ENCODE assay signal across 7 mouse cellular contexts in the genomic region with DNA sequence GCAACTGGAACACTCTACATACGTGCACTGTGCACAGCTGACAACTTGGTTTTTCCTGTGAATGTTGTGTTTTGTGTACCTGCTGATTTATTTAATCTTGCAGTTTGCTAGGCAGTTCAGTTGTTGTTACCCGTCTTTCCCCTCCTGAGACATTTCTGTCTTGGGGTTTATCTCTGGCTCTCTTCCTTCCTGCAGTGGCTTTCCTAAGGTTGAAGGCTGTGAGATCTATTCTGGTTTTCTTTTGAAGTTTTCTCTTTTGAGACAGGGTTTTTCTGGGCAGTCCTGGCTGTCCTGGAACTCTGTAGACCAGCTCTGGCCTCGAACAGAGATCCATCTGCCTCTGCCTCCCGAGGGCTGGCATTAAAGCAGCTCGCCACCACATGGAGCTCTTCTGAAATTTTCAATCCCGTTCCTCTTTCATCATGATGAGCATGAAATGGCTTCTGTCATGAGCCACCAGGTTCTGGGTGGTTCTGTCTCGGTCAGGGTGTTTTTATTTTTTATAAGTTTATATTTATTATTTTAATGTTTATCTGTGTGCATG. TPM values are rescaled to one million over a fixed set of nuclear protein-coding genes. Genes with fewer than 3 reads are reported as not detected.
DNase-seq lines count a peak whose midpoint lies in the region; ATAC-seq and TF ChIP-seq lines count a peak whose summit lies in the region.

No protein-coding gene starts in this region.

- TF ChIP-seq POLR2A in lung, adult 2 months (IDR thresholded peaks at IDR 0.05; ENCODE audit: borderline replicate concordance, extremely low read depth, low read depth, low read length) = no peak

- H3K9ac ChIP-seq in forebrain, embryonic 12.5 days = peak overlapping the region; percentile 100; the same call in 1 of the 2 replicates
- H3K9ac ChIP-seq in neural tube, embryonic 15.5 days (replicated peaks) = no peak overlapping the region

- peak overlapping the region; percentile 81 for H3K27ac ChIP-seq in forebrain, embryonic 12.5 days
- H3K27ac ChIP-seq in limb, embryonic 10.5 days = peak overlapping the region; percentile 100
- H3K27ac ChIP-seq in neural tube, embryonic 15.5 days (replicated peaks) = peak overlapping the region; percentile 20; the same call in 1 of the 2 replicates

- no peak for TF ChIP-seq CTCF in lung, adult 2 months (IDR thresholded peaks at IDR 0.05; ENCODE audit: insufficient read depth, low read length)

- 0 out of 2 replicates have a peak, but pooled peaks cover 4% of the 10 kb centered on the region for H3K36me3 ChIP-seq in forebrain, embryonic 12.5 days (replicated peaks)
- H3K36me3 ChIP-seq in limb, embryonic 10.5 days = peaks cover 12% of the 10 kb centered on the region
- no peaks in the 10 kb centered on the region for H3K36me3 ChIP-seq in neural tube, embryonic 15.5 days

- DNase-seq in lung, adult 2 months = peak; percentile 4
- DNase-seq in lung, postnatal 36 days = no peak
- DNase-seq in limb, embryonic 10.5 days (ENCODE audit: low spot score) = no peak
- no peak for DNase-seq in ovary, postnatal 10 days (ENCODE audit: low spot score)
- no peak for DNase-seq in cerebellum, postnatal 36 days

- peak overlapping the region; percentile 98 for H3K4me2 ChIP-seq in forebrain, embryonic 12.5 days
- peak overlapping the region; percentile 95 for H3K4me2 ChIP-seq in neural tube, embryonic 15.5 days

- no peak for ATAC-seq in forebrain, embryonic 12.5 days (ENCODE audit: low FRiP score)
- ATAC-seq in neural tube, embryonic 15.5 days (ENCODE audit: low FRiP score) = no peak

- H3K27me3 ChIP-seq in forebrain, embryonic 12.5 days = no peaks in the 10 kb centered on the region
- no peaks in the 10 kb centered on the region for H3K27me3 ChIP-seq in limb, embryonic 10.5 days (ENCODE audit: low read depth, poor library complexity, severe bottlenecking)
- no peaks in the 10 kb centered on the region for H3K27me3 ChIP-seq in neural tube, embryonic 15.5 days (replicated peaks)

- no peaks in the 10 kb centered on the region for H3K9me3 ChIP-seq in forebrain, embryonic 12.5 days
- H3K9me3 ChIP-seq in limb, embryonic 10.5 days (replicated peaks) = no peaks in the 10 kb centered on the region
- no peaks in the 10 kb centered on the region for H3K9me3 ChIP-seq in neural tube, embryonic 15.5 days (replicated peaks)

- H3K4me3 ChIP-seq in lung, adult 2 months (replicated peaks; ENCODE audit: extremely low read depth, low read depth, low read length) = no peak overlapping the region
- no peak overlapping the region for H3K4me3 ChIP-seq in forebrain, embryonic 12.5 days (replicated peaks)
- H3K4me3 ChIP-seq in limb, embryonic 10.5 days = no peak overlapping the region
- no peak overlapping the region for H3K4me3 ChIP-seq in neural tube, embryonic 15.5 days (replicated peaks)

- 14% methylated on average over 7 of the region's 7 CpGs for WGBS in lung, adult 2 months
- 70% methylated on average over 7 of the region's 7 CpGs for WGBS in forebrain, embryonic 12.5 days
- WGBS in limb, embryonic 10.5 days = 60% methylated on average over 7 of the region's 7 CpGs
- WGBS in neural tube, embryonic 15.5 days = 35% methylated on average over 7 of the region's 7 CpGs

- H3K4me1 ChIP-seq in lung, adult 2 months (ENCODE audit: control insufficient read depth, insufficient read depth, low read length) = peaks cover 51% of the 10 kb centered on the region
- peaks cover 82% of the 10 kb centered on the region for H3K4me1 ChIP-seq in forebrain, embryonic 12.5 days
- peaks cover 81% of the 10 kb centered on the region for H3K4me1 ChIP-seq in limb, embryonic 10.5 days
- H3K4me1 ChIP-seq in neural tube, embryonic 15.5 days = peaks cover 87% of the 10 kb centered on the region

RNA-seq across cellular contexts. Expression of gene Prrc2b, which starts 4.2 kb away (rescaled TPM):
- 67.9 and 68.5 TPM in 2 replicates for polyA plus RNA-seq in lung, adult 2 months (2012; rRNA removed)
- polyA plus RNA-seq in forebrain, embryonic 12.5 days (2016; fragmentation: Nextera tagmentation; extraction: Ambion mirVana) = 96.9 and 110 TPM in 2 replicates
- polyA plus RNA-seq in limb, embryonic 10.5 days (2016; fragmentation: Nextera tagmentation; extraction: Ambion mirVana) = 71.2 and 80.3 TPM in 2 replicates
- 56.6 and 59.9 TPM in 2 replicates for polyA plus RNA-seq in neural tube, embryonic 15.5 days (2015; fragmentation: Nextera tagmentation; extraction: Ambion mirVana)

RNA-seq across cellular contexts. Expression of gene Plpp7, which starts 59.7 kb away (rescaled TPM):
- 8.0 and 9.5 TPM in 2 replicates for polyA plus RNA-seq in lung, adult 2 months (2012; rRNA removed)
- polyA plus RNA-seq in forebrain, embryonic 12.5 days (2016; fragmentation: Nextera tagmentation; extraction: Ambion mirVana) = 7.0 and 7.2 TPM in 2 replicates
- polyA plus RNA-seq in limb, embryonic 10.5 days (2016; fragmentation: Nextera tagmentation; extraction: Ambion mirVana) = 2.8 and 3.8 TPM in 2 replicates
- polyA plus RNA-seq in neural tube, embryonic 15.5 days (2015; fragmentation: Nextera tagmentation; extraction: Ambion mirVana) = 26.1 and 32.6 TPM in 2 replicates

Comparison
In these comparisons a context has a peak if more than half of its experiments do, and no peak if none do; other contexts are left out.
1. H3K27ac ChIP-seq: peak in every context shown above with its lines; median percentile 100 in limb, embryonic 10.5 days; 81 in forebrain, embryonic 12.5 days; 20 in neural tube, embryonic 15.5 days.